Mouse (Mus musculus): ENCODE data around the gene Ppbp. TPM values are rescaled to one million over a fixed set of nuclear protein-coding genes. Genes with fewer than 3 reads are reported as not detected.

The Ppbp gene
- polyA plus RNA-seq, 1 experiment from 2014 or later: 2.5 TPM

DNA sequence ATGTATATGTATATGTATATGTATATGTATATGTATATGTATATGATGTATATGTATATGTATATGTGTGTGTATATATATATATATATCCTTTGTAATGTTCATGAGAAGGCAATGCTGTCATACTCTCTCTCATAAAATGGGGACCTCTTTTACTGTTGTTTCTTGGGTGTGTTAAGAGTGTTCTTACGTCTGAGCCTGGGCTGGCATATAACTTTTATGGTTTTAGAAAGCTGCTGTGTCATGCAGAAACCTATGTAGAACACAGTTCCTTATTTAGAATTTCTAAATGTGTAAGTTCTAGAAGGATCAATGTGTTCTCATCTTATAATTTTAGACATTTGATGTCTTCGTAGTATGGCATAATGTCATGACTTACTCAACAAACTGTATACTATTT, 7.5 kb upstream of the Ppbp start:
- peaks cover 4% of the 10 kb centered on the region for H3K27me3 ChIP-seq (replicated peaks; ENCODE audit: control insufficient read depth, insufficient read depth, low read length)
- no peak overlapping the region for H3K27ac ChIP-seq (ENCODE audit: low read length)
- H3K4me1 ChIP-seq (ENCODE audit: control insufficient read depth, insufficient read depth, low read length): peaks cover 9% of the 10 kb centered on the region
- no peaks in the 10 kb centered on the region for H3K36me3 ChIP-seq (ENCODE audit: control insufficient read depth, insufficient read depth, low read length)
- H3K9ac ChIP-seq (ENCODE audit: low read depth, low read length): no peak overlapping the region
- no peak overlapping the region for H3K4me2 ChIP-seq (ENCODE audit: low read depth, low read length)
- no peaks in the 10 kb centered on the region for H3K9me3 ChIP-seq (ENCODE audit: control insufficient read depth, low read length)
- 74% methylated on average over 2 of the region's 2 CpGs for WGBS
- no peak for ATAC-seq
- H3K4me3 ChIP-seq (ENCODE audit: low read length): no peak overlapping the region

- Histone ChIP-seq H3K4me1 (ENCODE audit: control insufficient read depth, insufficient read depth, low read length) (peaks cover 9% of the 10 kb centered on the region), H3K27ac (ENCODE audit: low read length) (no peak overlapping the region), H3K9me3 (ENCODE audit: control insufficient read depth, low read length) (no peaks in the 10 kb centered on the region), H3K27me3 (replicated peaks; ENCODE audit: control insufficient read depth, insufficient read depth, low read length) (peaks cover 4% of the 10 kb centered on the region), H3K9ac (ENCODE audit: low read depth, low read length) (no peak overlapping the region), H3K4me2 (ENCODE audit: low read depth, low read length) (no peak overlapping the region), H3K36me3 (ENCODE audit: control insufficient read depth, insufficient read depth, low read length) (no peaks in the 10 kb centered on the region), H3K4me3 (ENCODE audit: low read length) (no peak overlapping the region)
- ATAC-seq: no peak
- WGBS: 83% methylated on average over 3 of the region's 3 CpGs
Observed at GRCm38 (mm10) chr5:90761834-90762233, 6.5 kb upstream of the Ppbp start.

- no peak for ATAC-seq
- H3K4me1 ChIP-seq (ENCODE audit: control insufficient read depth, insufficient read depth, low read length): peaks cover 6% of the 10 kb centered on the region
- H3K4me3 ChIP-seq (ENCODE audit: low read length): no peak overlapping the region
- no peaks in the 10 kb centered on the region for H3K9me3 ChIP-seq (ENCODE audit: control insufficient read depth, low read length)
- no peak overlapping the region for H3K9ac ChIP-seq (ENCODE audit: low read depth, low read length)
- no peaks in the 10 kb centered on the region for H3K36me3 ChIP-seq (ENCODE audit: control insufficient read depth, insufficient read depth, low read length)
- H3K27ac ChIP-seq (ENCODE audit: low read length): no peak overlapping the region
- WGBS: 73% methylated on average over 12 of the region's 12 CpGs
- no peak overlapping the region for H3K4me2 ChIP-seq (ENCODE audit: low read depth, low read length)
- peaks cover 4% of the 10 kb centered on the region for H3K27me3 ChIP-seq (replicated peaks; ENCODE audit: control insufficient read depth, insufficient read depth, low read length)
Observed at GRCm38 (mm10) chr5:90763912-90764665, 4.2 kb upstream of the Ppbp start.

GRCm38 (mm10) chr5:90765821-90766606, 2.3 kb upstream of the Ppbp start:
- Histone ChIP-seq H3K4me2 (ENCODE audit: low read depth, low read length) (no peak overlapping the region), H3K4me3 (ENCODE audit: low read length) (no peak overlapping the region), H3K27ac (ENCODE audit: low read length) (no peak overlapping the region), H3K9me3 (ENCODE audit: control insufficient read depth, low read length) (no peaks in the 10 kb centered on the region), H3K36me3 (ENCODE audit: control insufficient read depth, insufficient read depth, low read length) (no peaks in the 10 kb centered on the region), H3K9ac (ENCODE audit: low read depth, low read length) (no peak overlapping the region), H3K4me1 (ENCODE audit: control insufficient read depth, insufficient read depth, low read length) (no peaks in the 10 kb centered on the region), H3K27me3 (replicated peaks; ENCODE audit: control insufficient read depth, insufficient read depth, low read length) (no peaks in the 10 kb centered on the region)
- no peak for ATAC-seq
- WGBS: 44% methylated on average over 8 of the region's 8 CpGs

GRCm38 (mm10) chr5:90771369-90771768, 3.1 kb downstream of the Ppbp start:
- H3K9me3 ChIP-seq (ENCODE audit: control insufficient read depth, low read length): no peaks in the 10 kb centered on the region
- 70% methylated on average over 3 of the region's 3 CpGs for WGBS

GRCm38 (mm10) chr5:90771880-90772653, 3.7 kb downstream of the Ppbp start, which contains the start of gene Pf4:
Gene Pf4, plus strand, starts transcription at chr5:90772435.
- H3K9ac ChIP-seq (ENCODE audit: low read depth, low read length): no peak within 1 kb of the TSS
- H3K9me3 ChIP-seq (ENCODE audit: control insufficient read depth, low read length): no peaks in the 10 kb centered on the region
- no peak within 1 kb of the TSS for H3K4me2 ChIP-seq (ENCODE audit: low read depth, low read length)
- WGBS: 72% methylated on average over 16 of the region's 16 CpGs
- no peak within 1 kb of the TSS for H3K4me3 ChIP-seq (ENCODE audit: low read length)
- peak; percentile 64; the same call in 1 of the 2 replicates for ATAC-seq
- no peaks in the 10 kb centered on the region for H3K36me3 ChIP-seq (ENCODE audit: control insufficient read depth, insufficient read depth, low read length)
- no peaks in the 10 kb centered on the region for H3K27me3 ChIP-seq (replicated peaks; ENCODE audit: control insufficient read depth, insufficient read depth, low read length)
- peaks cover 5% of the 10 kb centered on the region; the same call in 1 of the 2 replicates for H3K4me1 ChIP-seq (ENCODE audit: control insufficient read depth, insufficient read depth, low read length)
- no peak within 1 kb of the TSS; the same call in 1 of the 2 replicates for H3K27ac ChIP-seq (ENCODE audit: low read length)

More at GRCm38 (mm10) chr5:90771369-90771768, 3.1 kb downstream of the Ppbp start:
- Histone ChIP-seq H3K9ac (ENCODE audit: low read depth, low read length) (no peak overlapping the region), H3K4me3 (ENCODE audit: low read length) (no peak overlapping the region), H3K4me2 (ENCODE audit: low read depth, low read length) (no peak overlapping the region), H3K4me1 (ENCODE audit: control insufficient read depth, insufficient read depth, low read length) (peaks cover 5% of the 10 kb centered on the region; the same call in 1 of the 2 replicates), H3K27me3 (replicated peaks; ENCODE audit: control insufficient read depth, insufficient read depth, low read length) (no peaks in the 10 kb centered on the region), H3K36me3 (ENCODE audit: control insufficient read depth, insufficient read depth, low read length) (no peaks in the 10 kb centered on the region), H3K27ac (ENCODE audit: low read length) (no peak overlapping the region)
- ATAC-seq: no peak

GRCm38 (mm10) chr5:90775562-90775961, 7.2 kb downstream of the Ppbp start:
- ATAC-seq: no peak
- Histone ChIP-seq H3K4me2 (ENCODE audit: low read depth, low read length) (no peak overlapping the region), H3K27me3 (replicated peaks; ENCODE audit: control insufficient read depth, insufficient read depth, low read length) (no peaks in the 10 kb centered on the region), H3K36me3 (ENCODE audit: control insufficient read depth, insufficient read depth, low read length) (no peaks in the 10 kb centered on the region), H3K27ac (ENCODE audit: low read length) (no peak overlapping the region), H3K9ac (ENCODE audit: low read depth, low read length) (no peak overlapping the region), H3K4me1 (ENCODE audit: control insufficient read depth, insufficient read depth, low read length) (peaks cover 5% of the 10 kb centered on the region; the same call in 1 of the 2 replicates), H3K9me3 (ENCODE audit: control insufficient read depth, low read length) (no peaks in the 10 kb centered on the region), H3K4me3 (ENCODE audit: low read length) (no peak overlapping the region)
- WGBS: 82% methylated on average over 5 of the region's 5 CpGs

GRCm38 (mm10) chr5:90777621-90778020, 9.3 kb downstream of the Ppbp start:
- WGBS: 83% methylated on average over 10 of the region's 10 CpGs
- no peak for ATAC-seq

DNA sequence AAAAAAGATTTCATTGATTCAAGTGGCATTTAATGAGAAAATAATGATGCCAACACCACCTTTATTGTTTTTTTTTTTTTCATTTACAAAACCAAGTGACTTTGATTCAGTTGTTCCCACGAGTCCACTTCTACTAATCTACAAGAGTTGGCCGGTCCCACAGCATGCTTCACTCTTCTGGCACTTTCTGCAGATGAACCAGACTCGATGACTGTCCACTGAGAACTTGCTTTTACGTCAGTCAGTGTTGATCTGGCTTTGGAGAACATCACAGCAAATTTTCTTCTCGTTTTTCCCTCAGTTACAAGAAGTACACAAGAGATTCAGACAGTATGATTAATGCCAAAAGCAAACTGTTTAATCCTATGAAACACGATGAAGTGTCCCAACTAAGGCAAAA, 10.5 kb downstream of the Ppbp start:
- Histone ChIP-seq H3K4me3 (ENCODE audit: low read length) (no peak overlapping the region), H3K9ac (ENCODE audit: low read depth, low read length) (no peak overlapping the region), H3K27me3 (replicated peaks; ENCODE audit: control insufficient read depth, insufficient read depth, low read length) (no peaks in the 10 kb centered on the region), H3K27ac (ENCODE audit: low read length) (no peak overlapping the region), H3K4me1 (ENCODE audit: control insufficient read depth, insufficient read depth, low read length) (no peaks in the 10 kb centered on the region), H3K36me3 (ENCODE audit: control insufficient read depth, insufficient read depth, low read length) (no peaks in the 10 kb centered on the region), H3K4me2 (ENCODE audit: low read depth, low read length) (no peak overlapping the region), H3K9me3 (ENCODE audit: control insufficient read depth, low read length) (no peaks in the 10 kb centered on the region)
- ATAC-seq: no peak
- WGBS: 80% methylated on average over 6 of the region's 6 CpGs

More at GRCm38 (mm10) chr5:90777621-90778020, 9.3 kb downstream of the Ppbp start:
- Histone ChIP-seq H3K4me2 (ENCODE audit: low read depth, low read length) (no peak overlapping the region), H3K4me3 (ENCODE audit: low read length) (no peak overlapping the region), H3K4me1 (ENCODE audit: control insufficient read depth, insufficient read depth, low read length) (peaks cover under 1% of the 10 kb centered on the region; the same call in 1 of the 2 replicates), H3K27me3 (replicated peaks; ENCODE audit: control insufficient read depth, insufficient read depth, low read length) (no peaks in the 10 kb centered on the region), H3K9ac (ENCODE audit: low read depth, low read length) (no peak overlapping the region), H3K9me3 (ENCODE audit: control insufficient read depth, low read length) (no peaks in the 10 kb centered on the region), H3K36me3 (ENCODE audit: control insufficient read depth, insufficient read depth, low read length) (no peaks in the 10 kb centered on the region), H3K27ac (ENCODE audit: low read length) (no peak overlapping the region)
